Mouse (Mus musculus): ENCODE data around the gene Hist1h4m. TPM values are rescaled to one million over a fixed set of nuclear protein-coding genes. Genes with fewer than 3 reads are reported as not detected.
"Not testable (repeated sequence)": the region's sequence is repeated elsewhere in the genome, so short reads cannot be mapped to it uniquely, and the experiment has no call there.

Gene Hist1h4m
- total RNA-seq, 1 experiment: 9.8 TPM

GRCm38 (mm10) chr13:21784311-21784710 is 27.2 kb upstream of the Hist1h4m start:
- no peaks in the 10 kb centered on the region for H3K9me3 ChIP-seq (ENCODE audit: control insufficient read depth, insufficient read depth, low read depth, low read length)
- peak overlapping the region; percentile 40; the same call in 1 of the 2 replicates for H3K27ac ChIP-seq (ENCODE audit: insufficient read depth, low read depth, low read length, poor library complexity, severe bottlenecking)
- H3K36me3 ChIP-seq (ENCODE audit: control insufficient read depth, insufficient read depth, low read length, poor library complexity, severe bottlenecking): no peaks in the 10 kb centered on the region
- no peak overlapping the region for H3K4me3 ChIP-seq (ENCODE audit: insufficient read depth in 1 of 2, low read depth in 1 of 2, low read length in 2 of 2, poor library complexity in 1 of 2, severe bottlenecking in 1 of 2)
- no peak for DNase-seq (ENCODE audit: low read depth, low spot score)
- H3K4me1 ChIP-seq (ENCODE audit: control insufficient read depth in 2 of 2, insufficient read depth in 2 of 2, low read length in 2 of 2, poor library complexity in 1 of 2): peaks cover 0 to 2% of the 10 kb centered on the region in 2 experiments; a peak in 2 of 4 replicates
- H3K9ac ChIP-seq (ENCODE audit: insufficient read depth, low read depth, low read length, poor library complexity, severe bottlenecking): peak overlapping the region; percentile 38; the same call in 1 of the 2 replicates
- in situ Hi-C loops (cut with MboI; ENCODE audit: low sequenced_read_pairs in 2 of 2, unreplicated experiment in 2 of 2): no loop called here
- TF ChIP-seq CHD2 (IDR thresholded peaks at IDR 0.05; ENCODE audit: low read depth, low read length) (no peak), ZNF384 (IDR thresholded peaks at IDR 0.05; ENCODE audit: low read depth, low read length) (no peak), HCFC1 (IDR thresholded peaks at IDR 0.05; ENCODE audit: borderline replicate concordance, insufficient read depth, low read length) (no peak), MAFK (IDR thresholded peaks at IDR 0.05; ENCODE audit: insufficient read depth, low read depth, low read length) (no peak), ZC3H11A (IDR thresholded peaks at IDR 0.05; ENCODE audit: borderline replicate concordance, low read depth, low read length) (no peak)

- Histone ChIP-seq H3K36me3 (ENCODE audit: control insufficient read depth, insufficient read depth, low read length, poor library complexity, severe bottlenecking) (no peaks in the 10 kb centered on the region), H3K9me3 (ENCODE audit: control insufficient read depth, insufficient read depth, low read depth, low read length) (no peaks in the 10 kb centered on the region), H3K9ac (ENCODE audit: insufficient read depth, low read depth, low read length, poor library complexity, severe bottlenecking) (peak overlapping the region; percentile 67), H3K4me3 (ENCODE audit: insufficient read depth in 1 of 2, low read depth in 1 of 2, low read length in 2 of 2, poor library complexity in 1 of 2, severe bottlenecking in 1 of 2) (peak overlapping the region; percentile 17 to 52), H3K4me1 (ENCODE audit: control insufficient read depth in 2 of 2, insufficient read depth in 2 of 2, low read length in 2 of 2, poor library complexity in 1 of 2) (peaks cover 2 to 6% of the 10 kb centered on the region in 2 experiments; a peak in 2 of 4 replicates), H3K27ac (ENCODE audit: insufficient read depth, low read depth, low read length, poor library complexity, severe bottlenecking) (peak overlapping the region; percentile 79; the same call in 1 of the 2 replicates)
- TF ChIP-seq MAFK (IDR thresholded peaks at IDR 0.05; ENCODE audit: insufficient read depth, low read depth, low read length) (no peak), CHD2 (IDR thresholded peaks at IDR 0.05; ENCODE audit: low read depth, low read length) (0 out of 2 replicates have a peak, but pooled peaks have one; percentile 55), ZNF384 (IDR thresholded peaks at IDR 0.05; ENCODE audit: low read depth, low read length) (no peak), ZC3H11A (IDR thresholded peaks at IDR 0.05; ENCODE audit: borderline replicate concordance, low read depth, low read length) (no peak)
- DNase-seq (ENCODE audit: low read depth, low spot score): no peak
- in situ Hi-C loops (cut with MboI; ENCODE audit: low sequenced_read_pairs in 2 of 2, unreplicated experiment in 2 of 2): no loop called here
Observed at GRCm38 (mm10) chr13:21786189-21786898, 25.2 kb upstream of the Hist1h4m start.

- H3K4me1 ChIP-seq (ENCODE audit: control insufficient read depth in 2 of 2, insufficient read depth in 2 of 2, low read length in 2 of 2, poor library complexity in 1 of 2): not testable (repeated sequence)
- peak; percentile 82; the same call in 1 of the 2 replicates for TF ChIP-seq CHD2 (IDR thresholded peaks at IDR 0.05; ENCODE audit: low read depth, low read length)
Observed at GRCm38 (mm10) chr13:21786899-21787629, 24.5 kb upstream of the Hist1h4m start, which contains the start of the genes Hist1h2an and Hist1h2bp. Hist1h2an (minus strand) TSS chr13:21787218. Hist1h2bp (plus strand) TSS chr13:21787461.

GRCm38 (mm10) chr13:21787760-21788593 is 23.6 kb upstream of the Hist1h4m start:
- peak; percentile 60 for TF ChIP-seq CHD2 (IDR thresholded peaks at IDR 0.05; ENCODE audit: low read depth, low read length)
- no peak for TF ChIP-seq ZC3H11A (IDR thresholded peaks at IDR 0.05; ENCODE audit: borderline replicate concordance, low read depth, low read length)
- TF ChIP-seq ZNF384 (IDR thresholded peaks at IDR 0.05; ENCODE audit: low read depth, low read length): no peak
- TF ChIP-seq MAFK (IDR thresholded peaks at IDR 0.05; ENCODE audit: insufficient read depth, low read depth, low read length): no peak
- no peak; the same call in 1 of the 2 replicates for TF ChIP-seq HCFC1 (IDR thresholded peaks at IDR 0.05; ENCODE audit: borderline replicate concordance, insufficient read depth, low read length)
- DNase-seq (ENCODE audit: low read depth, low spot score): no peak
- H3K4me1 ChIP-seq (ENCODE audit: control insufficient read depth in 2 of 2, insufficient read depth in 2 of 2, low read length in 2 of 2, poor library complexity in 1 of 2): peaks cover 7% of the 10 kb centered on the region in 2 experiments; a peak in 3 of 4 replicates

More at GRCm38 (mm10) chr13:21786899-21787629, 24.5 kb upstream of the Hist1h4m start, which contains the start of the genes Hist1h2an and Hist1h2bp:
- in situ Hi-C loops (cut with MboI; ENCODE audit: low sequenced_read_pairs in 2 of 2, unreplicated experiment in 2 of 2); H3K36me3 ChIP-seq (ENCODE audit: control insufficient read depth, insufficient read depth, low read length, poor library complexity, severe bottlenecking); H3K9me3 ChIP-seq (ENCODE audit: control insufficient read depth, insufficient read depth, low read depth, low read length): not testable (repeated sequence)
- peak within 1 kb of the TSS; percentile 67 for H3K9ac ChIP-seq (ENCODE audit: insufficient read depth, low read depth, low read length, poor library complexity, severe bottlenecking)
- H3K27ac ChIP-seq (ENCODE audit: insufficient read depth, low read depth, low read length, poor library complexity, severe bottlenecking): peak within 1 kb of the TSS; percentile 84
- peak; percentile 92 for DNase-seq (ENCODE audit: low read depth, low spot score)
- H3K4me3 ChIP-seq (ENCODE audit: insufficient read depth in 1 of 2, low read depth in 1 of 2, low read length in 2 of 2, poor library complexity in 1 of 2, severe bottlenecking in 1 of 2): peak within 1 kb of the TSS; percentile 52 to 55

More at GRCm38 (mm10) chr13:21787760-21788593, 23.6 kb upstream of the Hist1h4m start:
- no peaks in the 10 kb centered on the region for H3K36me3 ChIP-seq (ENCODE audit: control insufficient read depth, insufficient read depth, low read length, poor library complexity, severe bottlenecking)
- in situ Hi-C loops (cut with MboI; ENCODE audit: low sequenced_read_pairs in 2 of 2, unreplicated experiment in 2 of 2): no loop called here
- H3K9ac ChIP-seq (ENCODE audit: insufficient read depth, low read depth, low read length, poor library complexity, severe bottlenecking): peak overlapping the region; percentile 63
- peak overlapping the region; percentile 48 to 55; a peak in 3 of 4 replicates for H3K4me3 ChIP-seq (ENCODE audit: insufficient read depth in 1 of 2, low read depth in 1 of 2, low read length in 2 of 2, poor library complexity in 1 of 2, severe bottlenecking in 1 of 2)
- H3K9me3 ChIP-seq (ENCODE audit: control insufficient read depth, insufficient read depth, low read depth, low read length): no peaks in the 10 kb centered on the region
- H3K27ac ChIP-seq (ENCODE audit: insufficient read depth, low read depth, low read length, poor library complexity, severe bottlenecking): peak overlapping the region; percentile 76; the same call in 1 of the 2 replicates

All from ES-E14 (cell line).